Mouse (Mus musculus): ENCODE measurements at regions not wholly inside any gene's neighbourhood (a gene's known extent, or its start where the extent isn't known, plus 50 kb on each side); places are given as distances from the start of the nearest gene placed in this dataset.

GRCm38 (mm10) chr7:71541467-71541866 is 190.2 kb upstream of the Gm10295 start:
- no peaks in the 10 kb centered on the region for H3K36me3 ChIP-seq
- no peaks in the 10 kb centered on the region for H3K9me3 ChIP-seq
- no peak overlapping the region for H3K9ac ChIP-seq
- no peaks in the 10 kb centered on the region for H3K27me3 ChIP-seq
- H3K4me1 ChIP-seq (replicated peaks): no peaks in the 10 kb centered on the region; the same call in 1 of the 2 replicates
- H3K4me3 ChIP-seq: no peak overlapping the region
- ATAC-seq (ENCODE audit: low read depth): no peak
- H3K4me2 ChIP-seq: no peak overlapping the region
- WGBS: 48% methylated on average over 2 of the region's 2 CpGs
- H3K27ac ChIP-seq (replicated peaks): no peak overlapping the region

GRCm38 (mm10) chr7:71533109-71533508 is 181.8 kb upstream of the Gm10295 start:
- H3K4me3 ChIP-seq: no peak overlapping the region
- peaks cover 17% of the 10 kb centered on the region for H3K4me1 ChIP-seq (replicated peaks)
- 0 out of 2 replicates have a peak overlapping the region, but pooled peaks have one; percentile 7 for H3K27ac ChIP-seq (replicated peaks)
- no peaks in the 10 kb centered on the region for H3K9me3 ChIP-seq
- no peaks in the 10 kb centered on the region for H3K36me3 ChIP-seq
- 22% methylated on average over 5 of the region's 5 CpGs for WGBS
- H3K4me2 ChIP-seq: no peak overlapping the region
- no peaks in the 10 kb centered on the region for H3K27me3 ChIP-seq
- H3K9ac ChIP-seq: no peak overlapping the region
- peak; percentile 74 for ATAC-seq (ENCODE audit: low read depth)

GRCm38 (mm10) chr7:71531496-71531895 is 180.2 kb upstream of the Gm10295 start:
- Histone ChIP-seq H3K4me1 (replicated peaks) (peaks cover 17% of the 10 kb centered on the region), H3K9me3 (no peaks in the 10 kb centered on the region), H3K27ac (replicated peaks) (no peak overlapping the region), H3K9ac (no peak overlapping the region), H3K4me2 (no peak overlapping the region), H3K36me3 (no peaks in the 10 kb centered on the region), H3K4me3 (no peak overlapping the region), H3K27me3 (no peaks in the 10 kb centered on the region)
- no peak for ATAC-seq (ENCODE audit: low read depth)
- WGBS: 67% methylated on average over 6 of the region's 6 CpGs

GRCm38 (mm10) chr7:71530922-71531321 is 179.6 kb upstream of the Gm10295 start:
- Histone ChIP-seq H3K27me3 (no peaks in the 10 kb centered on the region), H3K36me3 (no peaks in the 10 kb centered on the region), H3K27ac (replicated peaks) (no peak overlapping the region), H3K9ac (no peak overlapping the region), H3K4me3 (no peak overlapping the region), H3K4me2 (no peak overlapping the region), H3K9me3 (no peaks in the 10 kb centered on the region), H3K4me1 (replicated peaks) (peaks cover 17% of the 10 kb centered on the region)
- no peak for ATAC-seq (ENCODE audit: low read depth)
- WGBS: 80% methylated on average over 4 of the region's 4 CpGs

GRCm38 (mm10) chr7:71526152-71526551 is 174.9 kb upstream of the Gm10295 start:
- no peaks in the 10 kb centered on the region for H3K36me3 ChIP-seq
- 90% methylated on average over 2 of the region's 2 CpGs for WGBS
- no peaks in the 10 kb centered on the region for H3K9me3 ChIP-seq

GRCm38 (mm10) chr7:71524577-71525126 is 173.4 kb upstream of the Gm10295 start:
- Histone ChIP-seq H3K9me3 (no peaks in the 10 kb centered on the region), H3K9ac (no peak overlapping the region), H3K4me3 (no peak overlapping the region), H3K27me3 (no peaks in the 10 kb centered on the region), H3K4me2 (no peak overlapping the region), H3K4me1 (replicated peaks) (no peaks in the 10 kb centered on the region), H3K27ac (replicated peaks) (no peak overlapping the region), H3K36me3 (no peaks in the 10 kb centered on the region)
- no peak for ATAC-seq (ENCODE audit: low read depth)

More at GRCm38 (mm10) chr7:71526152-71526551, 174.9 kb upstream of the Gm10295 start:
- Histone ChIP-seq H3K27me3 (no peaks in the 10 kb centered on the region), H3K27ac (replicated peaks) (no peak overlapping the region), H3K9ac (no peak overlapping the region), H3K4me3 (no peak overlapping the region), H3K4me2 (no peak overlapping the region), H3K4me1 (replicated peaks) (no peaks in the 10 kb centered on the region)
- no peak for ATAC-seq (ENCODE audit: low read depth)

GRCm38 (mm10) chr7:71524119-71524518 is 172.8 kb upstream of the Gm10295 start:
- Histone ChIP-seq H3K4me1 (replicated peaks) (no peaks in the 10 kb centered on the region), H3K27me3 (no peaks in the 10 kb centered on the region), H3K27ac (replicated peaks) (no peak overlapping the region), H3K9me3 (no peaks in the 10 kb centered on the region), H3K4me2 (no peak overlapping the region), H3K4me3 (no peak overlapping the region), H3K9ac (no peak overlapping the region), H3K36me3 (no peaks in the 10 kb centered on the region)
- no peak for ATAC-seq (ENCODE audit: low read depth)
- 83% methylated on average over 2 of the region's 2 CpGs for WGBS

- no peak overlapping the region for H3K4me3 ChIP-seq
- WGBS: 63% methylated on average over 3 of the region's 3 CpGs
Measured at GRCm38 (mm10) chr7:71507379-71507778, 156.1 kb upstream of the Gm10295 start.

GRCm38 (mm10) chr7:71500719-71501118 is 149.4 kb upstream of the Gm10295 start:
- H3K27me3 ChIP-seq: no peaks in the 10 kb centered on the region
- ATAC-seq (ENCODE audit: low read depth): no peak
- H3K4me1 ChIP-seq (replicated peaks): no peaks in the 10 kb centered on the region
- no peaks in the 10 kb centered on the region for H3K9me3 ChIP-seq
- WGBS: 28% methylated on average over 6 of the region's 6 CpGs
- no peak overlapping the region for H3K27ac ChIP-seq (replicated peaks)
- no peak overlapping the region for H3K4me2 ChIP-seq
- H3K9ac ChIP-seq: no peak overlapping the region
- no peaks in the 10 kb centered on the region for H3K36me3 ChIP-seq
- H3K4me3 ChIP-seq: no peak overlapping the region

More at GRCm38 (mm10) chr7:71507379-71507778, 156.1 kb upstream of the Gm10295 start:
- Histone ChIP-seq H3K27ac (replicated peaks) (no peak overlapping the region), H3K4me2 (no peak overlapping the region), H3K4me1 (replicated peaks) (no peaks in the 10 kb centered on the region), H3K27me3 (no peaks in the 10 kb centered on the region), H3K9ac (no peak overlapping the region), H3K36me3 (no peaks in the 10 kb centered on the region), H3K9me3 (no peaks in the 10 kb centered on the region)
- no peak for ATAC-seq (ENCODE audit: low read depth)

GRCm38 (mm10) chr7:71498123-71498522 is 146.8 kb upstream of the Gm10295 start:
- Histone ChIP-seq H3K9ac (no peak overlapping the region), H3K4me1 (replicated peaks) (no peaks in the 10 kb centered on the region), H3K36me3 (no peaks in the 10 kb centered on the region), H3K4me3 (no peak overlapping the region), H3K27me3 (no peaks in the 10 kb centered on the region), H3K9me3 (no peaks in the 10 kb centered on the region), H3K4me2 (no peak overlapping the region), H3K27ac (replicated peaks) (no peak overlapping the region)
- WGBS: 48% methylated on average over 7 of the region's 7 CpGs
- no peak for ATAC-seq (ENCODE audit: low read depth)

- no peaks in the 10 kb centered on the region for H3K4me1 ChIP-seq (replicated peaks)
- H3K27me3 ChIP-seq: no peaks in the 10 kb centered on the region
- H3K4me3 ChIP-seq: no peak overlapping the region
- no peak overlapping the region for H3K4me2 ChIP-seq
- no peak overlapping the region for H3K9ac ChIP-seq
- no peak for ATAC-seq (ENCODE audit: low read depth)
- H3K27ac ChIP-seq (replicated peaks): no peak overlapping the region
- no peaks in the 10 kb centered on the region for H3K9me3 ChIP-seq
- WGBS: 69% methylated on average over 4 of the region's 4 CpGs
- no peaks in the 10 kb centered on the region for H3K36me3 ChIP-seq
Measured at GRCm38 (mm10) chr7:71491128-71491527, 139.8 kb upstream of the Gm10295 start.

- no peak overlapping the region for H3K4me2 ChIP-seq
- WGBS: 77% methylated on average over 7 of the region's 7 CpGs
- no peaks in the 10 kb centered on the region for H3K36me3 ChIP-seq
Measured at GRCm38 (mm10) chr7:71488016-71488650, 136.8 kb upstream of the Gm10295 start.

GRCm38 (mm10) chr7:71475383-71475782 is 124.1 kb upstream of the Gm10295 start:
- H3K9ac ChIP-seq: no peak overlapping the region
- H3K27ac ChIP-seq (replicated peaks): no peak overlapping the region
- no peaks in the 10 kb centered on the region for H3K9me3 ChIP-seq
- no peaks in the 10 kb centered on the region for H3K36me3 ChIP-seq
- 83% methylated on average over 4 of the region's 4 CpGs for WGBS
- no peak overlapping the region for H3K4me2 ChIP-seq
- peaks cover 20% of the 10 kb centered on the region for H3K4me1 ChIP-seq (replicated peaks)
- no peaks in the 10 kb centered on the region for H3K27me3 ChIP-seq
- no peak overlapping the region for H3K4me3 ChIP-seq
- ATAC-seq (ENCODE audit: low read depth): no peak

More at GRCm38 (mm10) chr7:71488016-71488650, 136.8 kb upstream of the Gm10295 start:
- Histone ChIP-seq H3K9ac (no peak overlapping the region), H3K9me3 (no peaks in the 10 kb centered on the region), H3K27me3 (no peaks in the 10 kb centered on the region), H3K4me3 (no peak overlapping the region), H3K27ac (replicated peaks) (no peak overlapping the region), H3K4me1 (replicated peaks) (no peaks in the 10 kb centered on the region)
- no peak for ATAC-seq (ENCODE audit: low read depth)

All from neural tube, embryonic 13.5 days (tissue).